Mouse (Mus musculus): ENCODE data around the gene Galnt13. TPM values are rescaled to one million over a fixed set of nuclear protein-coding genes. Genes with fewer than 3 reads are reported as not detected.
"Not testable (repeated sequence)": the region's sequence is repeated elsewhere in the genome, so short reads cannot be mapped to it uniquely, and the experiment has no call there.

Galnt13 gene
- total RNA-seq, 2 experiments from 2014 or later: 18.9 to 20.3 TPM

GRCm38 (mm10) chr2:54906282-54907060, 470.4 kb downstream of the Galnt13 start:
- intact Hi-C loops (cut with DNase I): no loop called here
- DNase-seq: peak; percentile 62

- intact Hi-C loops (cut with DNase I): no loop called here
- DNase-seq: no peak
Observed at GRCm38 (mm10) chr2:54915088-54915670, 479.1 kb downstream of the Galnt13 start.

DNA sequence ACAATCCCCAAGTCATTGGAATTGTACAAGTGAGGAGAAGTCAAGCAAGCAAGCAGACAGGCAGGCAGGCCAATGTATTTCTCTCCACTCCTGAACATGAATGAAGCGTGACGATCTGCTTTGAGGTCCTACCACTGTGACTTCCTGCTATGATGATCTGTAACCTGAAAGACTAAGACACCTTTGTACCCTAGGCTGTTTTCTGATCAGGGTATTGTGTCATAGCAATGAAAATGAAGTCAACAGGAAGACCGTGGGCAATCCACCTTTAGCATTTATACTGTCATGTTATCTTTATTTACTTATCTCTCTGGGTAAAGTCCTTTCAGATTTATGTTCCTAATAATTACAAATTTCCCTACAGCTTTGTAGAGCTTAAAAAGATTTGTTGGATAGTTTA, 500.3 kb downstream of the Galnt13 start:
- DNase-seq: no peak
- intact Hi-C loops (cut with DNase I): no loop called here

- DNase-seq: no peak
- intact Hi-C loops (cut with DNase I): no loop called here
Observed at GRCm38 (mm10) chr2:54937306-54937705, 501.2 kb downstream of the Galnt13 start.

DNA sequence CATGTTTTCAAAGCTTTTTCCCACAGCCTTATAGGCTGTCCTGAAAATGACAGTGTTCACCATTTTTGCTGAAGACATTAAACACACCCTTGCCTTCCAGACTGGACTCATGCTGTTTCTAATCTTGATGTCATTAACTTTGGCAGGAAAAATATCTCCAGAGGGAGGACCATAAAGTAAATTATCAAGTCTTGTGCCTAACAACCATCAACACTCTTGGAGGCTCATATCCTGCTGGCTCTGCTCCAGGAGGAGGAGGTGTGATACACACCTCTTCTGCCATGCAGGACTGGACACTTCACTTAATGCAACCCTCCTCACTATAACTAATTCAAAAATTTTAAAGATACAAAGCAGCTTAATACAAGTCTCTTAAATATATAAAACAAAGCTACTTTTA, 502.0 kb downstream of the Galnt13 start:
- DNase-seq: no peak
- intact Hi-C loops (cut with DNase I): no loop called here

- DNase-seq: no peak
- intact Hi-C loops (cut with DNase I): no loop called here
Observed at GRCm38 (mm10) chr2:54943386-54943785, 507.3 kb downstream of the Galnt13 start.

DNA sequence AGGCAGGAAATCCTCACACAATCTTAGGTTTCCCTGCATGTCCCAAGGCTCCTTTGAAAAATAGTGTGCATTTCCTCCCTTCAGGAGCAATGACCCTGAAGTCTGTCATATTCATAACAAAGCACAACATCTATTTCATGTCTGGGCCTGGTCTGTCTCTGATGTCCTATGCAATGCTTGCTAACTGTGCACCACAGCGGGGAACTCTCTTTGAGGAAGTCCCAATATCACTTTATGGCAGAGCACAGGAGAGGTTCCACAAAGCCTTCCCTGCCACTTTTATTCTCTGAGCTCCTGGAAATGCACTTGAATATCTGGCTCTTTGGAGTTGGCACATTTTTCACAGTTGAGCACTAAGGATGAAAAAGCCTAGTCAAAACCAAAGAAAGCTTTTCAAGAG, 547.7 kb downstream of the Galnt13 start:
- intact Hi-C loops (cut with DNase I): no loop called here
- no peak for DNase-seq

DNA sequence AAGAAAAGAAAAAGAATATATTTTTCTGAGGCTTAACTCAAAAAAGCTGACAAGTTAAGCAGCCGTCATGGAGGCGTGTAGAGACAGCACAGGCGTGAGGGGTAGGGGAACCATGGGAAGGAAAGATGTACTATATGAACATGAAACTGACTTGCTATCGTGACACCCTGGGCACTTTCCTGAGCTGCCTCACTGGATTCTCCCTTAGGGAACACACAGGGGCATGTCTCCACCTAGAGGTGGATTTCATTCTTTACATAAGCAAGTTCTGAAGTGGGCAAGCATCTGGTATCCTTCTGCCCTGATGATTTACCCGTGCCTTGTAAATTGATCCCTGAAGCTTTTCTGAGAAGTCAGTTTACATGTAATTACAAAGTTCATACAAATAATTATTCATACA, 586.4 kb downstream of the Galnt13 start:
- intact Hi-C loops (cut with DNase I); DNase-seq: not testable (repeated sequence)

GRCm38 (mm10) chr2:55034610-55035009, 598.5 kb downstream of the Galnt13 start:
- intact Hi-C loops (cut with DNase I): loop anchor here (10.0 kb wide), 1 partner anchor 1830 kb away; no protein-coding TSS in a partner anchor
- DNase-seq: no peak

GRCm38 (mm10) chr2:55065469-55066315, 629.6 kb downstream of the Galnt13 start:
- intact Hi-C loops (cut with DNase I): no loop called here
- DNase-seq: no peak

DNA sequence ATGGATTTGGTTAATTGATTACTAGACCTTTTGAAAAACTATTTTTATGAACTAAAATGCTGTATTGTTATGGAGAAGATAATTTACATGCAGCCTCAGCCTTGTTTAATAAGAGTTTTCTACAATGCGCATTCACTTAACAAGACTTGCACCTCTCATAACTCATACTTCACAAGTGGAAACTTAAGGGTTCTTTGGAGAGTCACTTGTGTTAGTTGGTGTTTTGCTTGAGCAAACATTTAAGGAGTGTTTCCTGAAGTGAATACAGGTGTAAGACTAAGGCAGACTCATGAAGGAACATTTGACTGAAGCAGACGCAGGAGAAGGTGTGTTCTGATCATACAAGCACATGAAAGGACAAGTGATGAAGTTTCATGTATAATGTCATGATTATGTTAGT, 649.5 kb downstream of the Galnt13 start:
- no peak for DNase-seq
- intact Hi-C loops (cut with DNase I): no loop called here

DNA sequence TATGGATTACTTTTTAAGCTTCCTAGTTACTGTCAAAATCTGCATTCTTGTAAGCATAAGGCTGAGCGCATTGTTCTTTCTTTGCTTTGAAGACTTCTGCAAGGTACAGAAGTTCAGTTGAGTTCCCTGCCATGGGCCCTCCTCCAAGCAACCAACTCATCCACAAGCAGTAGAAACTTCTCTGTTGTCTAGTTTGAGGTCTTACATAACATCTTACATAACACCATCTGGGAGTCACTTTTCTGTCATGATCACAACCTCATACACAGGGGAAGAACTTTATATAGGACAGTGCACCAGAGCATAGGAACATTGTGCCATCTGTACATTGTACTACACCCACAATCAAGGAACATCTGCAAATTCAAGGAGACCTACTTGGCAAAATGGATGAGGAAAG, 651.9 kb downstream of the Galnt13 start:
- intact Hi-C loops (cut with DNase I): no loop called here
- no peak for DNase-seq

- intact Hi-C loops (cut with DNase I): loop anchor here (5.0 kb wide), 1 partner anchor 932 kb away; no protein-coding TSS in a partner anchor
- peak; percentile 49 for DNase-seq
Observed at GRCm38 (mm10) chr2:55090332-55090731, 654.2 kb downstream of the Galnt13 start.

DNA sequence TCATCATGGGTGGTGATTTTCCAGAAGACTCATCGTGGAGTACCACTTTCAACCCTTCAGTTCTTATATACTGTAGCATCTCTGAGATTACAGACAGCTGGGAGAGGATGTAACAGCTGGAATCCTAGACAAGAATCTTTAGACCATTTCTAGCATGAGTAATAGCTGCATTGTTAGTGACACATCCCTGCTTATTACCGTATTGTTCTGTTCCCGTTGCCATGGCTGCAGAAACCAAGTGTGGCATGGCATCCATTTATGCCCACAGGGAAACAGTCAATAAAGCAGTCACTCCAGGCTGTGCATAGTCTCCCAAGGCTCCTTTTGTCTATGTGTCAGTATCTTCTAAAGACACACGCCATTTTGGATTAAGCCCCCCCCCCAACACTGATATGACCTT, 655.4 kb downstream of the Galnt13 start:
- peak; percentile 1 for DNase-seq
- intact Hi-C loops (cut with DNase I): loop anchor here (5.0 kb wide), 1 partner anchor 931 kb away; no protein-coding TSS in a partner anchor

GRCm38 (mm10) chr2:55099100-55099499, 663.0 kb downstream of the Galnt13 start:
- intact Hi-C loops (cut with DNase I): loop anchor here (5.0 kb wide), 2 partner anchors 338 to 823 kb away; partner anchors contain the start of gene Kcnj3
- DNase-seq: no peak

- DNase-seq: peak; percentile 13
- intact Hi-C loops (cut with DNase I): loop anchor here (10.0 kb wide), 1 partner anchor 204 kb away; no protein-coding TSS in a partner anchor
Observed at GRCm38 (mm10) chr2:55101279-55101678, 665.2 kb downstream of the Galnt13 start.

DNA sequence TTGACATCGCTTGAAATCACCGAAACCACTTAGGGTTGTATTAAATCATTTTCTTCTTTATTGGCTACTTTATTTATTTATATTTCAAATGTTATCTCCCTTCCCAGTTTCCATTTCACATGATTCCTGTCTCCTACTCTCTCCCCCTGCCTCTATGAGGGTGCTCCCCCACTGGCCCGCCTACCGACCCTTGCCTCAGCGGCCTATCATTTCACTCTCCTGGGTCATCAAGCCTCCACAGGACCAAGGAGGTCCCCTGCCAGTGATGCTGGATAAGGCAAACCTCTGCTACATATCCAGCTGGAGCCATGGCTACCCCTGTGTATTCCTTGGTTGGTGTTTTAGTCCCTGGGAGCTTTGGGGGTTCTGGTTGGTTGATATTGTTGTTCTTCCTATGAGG, 667.4 kb downstream of the Galnt13 start:
- intact Hi-C loops (cut with DNase I): loop anchor here (10.0 kb wide), 1 partner anchor 201 kb away; no protein-coding TSS in a partner anchor
- no peak for DNase-seq

- intact Hi-C loops (cut with DNase I): loop anchor here (10.0 kb wide), 1 partner anchor 197 kb away; no protein-coding TSS in a partner anchor
Observed at GRCm38 (mm10) chr2:55107828-55108227, 671.7 kb downstream of the Galnt13 start.

DNA sequence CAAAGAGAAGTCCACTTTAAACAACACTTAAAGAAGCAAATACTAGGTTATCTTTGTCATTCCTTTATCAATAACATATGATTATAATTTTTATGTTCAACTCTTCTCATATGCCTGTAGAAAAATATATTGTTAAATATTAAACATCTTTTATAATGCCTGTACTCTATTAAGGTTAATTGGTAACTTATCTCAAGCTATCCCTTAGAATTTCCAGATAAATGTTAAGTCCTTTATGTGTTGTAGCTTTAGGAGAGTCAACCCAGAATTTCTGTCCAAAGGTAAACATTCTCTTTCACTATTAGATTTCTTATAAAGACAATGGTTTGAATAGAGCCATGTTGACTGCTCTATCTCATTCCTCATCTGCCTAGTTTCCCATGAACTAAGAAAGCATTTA, 717.0 kb downstream of the Galnt13 start:
- DNase-seq: no peak
- intact Hi-C loops (cut with DNase I): no loop called here

More at GRCm38 (mm10) chr2:55107828-55108227, 671.7 kb downstream of the Galnt13 start:
- DNase-seq: no peak

DNA sequence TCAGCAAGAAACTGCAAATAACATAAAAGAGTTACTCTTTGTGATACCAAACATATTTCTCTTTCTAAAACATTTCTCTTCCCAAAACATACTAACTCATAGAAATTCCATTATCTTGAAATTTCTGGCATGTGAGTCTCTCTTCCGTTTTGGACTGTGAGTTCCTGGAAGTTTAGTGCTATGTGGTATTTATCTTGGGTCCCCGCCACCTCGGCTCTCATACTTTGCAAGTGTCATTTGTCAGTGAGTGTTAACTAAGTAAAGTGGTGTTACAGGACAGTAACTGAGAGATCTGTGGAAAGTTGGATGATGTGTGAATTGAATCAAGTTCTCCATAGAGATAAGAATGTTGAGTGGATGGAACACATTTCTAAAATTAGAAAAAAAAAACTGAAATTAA, 728.7 kb downstream of the Galnt13 start:
- DNase-seq: no peak
- intact Hi-C loops (cut with DNase I): no loop called here

Data from left cerebral cortex, postnatal 4 days (tissue).